Mouse (Mus musculus): ENCODE measurements around the gene Vps39.

Gene Vps39

DNA sequence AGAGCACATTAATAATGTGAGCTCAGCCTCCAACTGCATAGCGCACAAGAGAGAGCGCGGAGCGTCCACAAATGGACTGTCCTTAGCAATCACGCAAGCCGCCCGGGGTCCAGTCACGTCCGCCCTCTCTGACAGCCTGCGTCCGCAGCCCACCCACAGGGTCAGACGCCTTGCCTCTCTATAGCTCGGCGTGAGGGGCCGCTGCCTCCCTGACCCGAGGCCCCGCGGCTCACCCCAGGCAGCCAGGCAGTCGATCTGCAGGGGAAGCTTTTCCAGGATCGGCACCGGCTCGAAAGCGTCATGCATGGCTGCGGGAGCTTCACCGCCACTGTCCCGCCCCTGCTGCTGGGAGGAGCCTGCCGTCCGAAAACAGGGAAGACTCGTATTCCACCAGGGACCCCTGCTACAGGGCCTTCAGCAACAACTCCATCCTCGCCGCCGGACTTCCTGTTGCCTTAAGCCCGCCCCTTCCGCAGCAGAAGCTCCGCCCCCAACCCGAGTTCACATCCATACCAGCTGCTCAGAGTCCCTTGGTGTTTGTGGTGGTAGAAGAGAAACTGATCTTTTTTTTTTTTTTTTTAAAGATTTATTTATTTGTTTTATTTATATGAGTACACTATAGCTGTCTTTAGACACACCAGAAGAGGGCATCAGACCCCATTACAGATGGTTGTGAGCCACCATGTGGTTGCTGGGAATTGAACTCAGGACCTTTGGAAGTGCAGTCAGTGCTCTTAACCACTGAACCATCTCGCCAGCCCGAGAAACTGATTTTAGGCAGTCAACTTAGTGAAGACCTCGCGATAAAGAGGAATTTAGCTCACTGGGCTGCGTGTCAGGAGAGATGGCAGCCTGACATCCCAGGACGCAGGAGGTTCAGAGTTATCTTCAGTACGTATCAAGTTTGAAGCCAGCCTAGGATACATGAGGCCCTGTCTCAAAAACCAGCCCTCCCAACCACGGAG lies at the start of gene Vps39:
Gene Vps39, minus strand, starts transcription at position 456 of the 965 bp plus-strand sequence.
- DNase-seq = peak; percentile 88 to 91

DNA sequence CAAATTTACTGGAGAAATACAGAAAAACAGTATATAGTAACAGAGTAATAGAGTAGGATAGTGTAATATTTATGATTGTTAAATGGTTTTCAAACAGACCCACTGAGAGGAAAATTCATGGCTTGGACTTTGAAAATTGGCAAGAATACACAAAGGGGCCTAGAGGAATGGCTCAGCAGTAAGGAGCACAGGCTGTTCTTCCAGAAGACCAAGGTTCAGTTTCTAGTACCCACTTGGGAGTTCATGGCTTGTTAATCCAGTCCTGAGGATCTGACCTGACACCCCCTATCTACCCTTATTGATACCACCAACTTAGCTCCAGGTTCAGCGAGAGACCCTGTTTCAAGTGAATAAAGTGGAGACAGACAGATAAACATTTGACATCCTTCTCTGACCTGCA lies 45.0 kb upstream of the Vps39 start:
- DNase-seq = peak; percentile 23 to 51

DNA sequence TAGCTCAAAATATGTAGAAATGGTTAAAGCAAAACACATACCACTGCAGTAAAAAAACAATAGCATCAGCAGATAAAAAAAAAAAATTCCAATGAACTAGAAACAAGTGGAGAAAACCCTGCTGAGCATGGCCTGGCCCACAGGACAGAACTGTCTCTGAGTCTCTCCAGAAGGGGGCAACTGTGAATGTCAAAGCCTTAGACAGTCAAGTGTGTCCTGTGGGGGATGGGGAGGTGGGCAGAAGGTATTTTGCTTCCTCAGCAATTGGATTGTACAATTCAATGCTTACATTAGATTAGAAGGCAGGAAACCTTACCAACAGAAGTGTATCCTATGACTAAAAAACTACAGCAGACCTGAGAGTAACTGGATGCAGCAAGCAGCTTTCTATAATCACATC lies 39.5 kb upstream of the Vps39 start:
- DNase-seq = no peak

DNA sequence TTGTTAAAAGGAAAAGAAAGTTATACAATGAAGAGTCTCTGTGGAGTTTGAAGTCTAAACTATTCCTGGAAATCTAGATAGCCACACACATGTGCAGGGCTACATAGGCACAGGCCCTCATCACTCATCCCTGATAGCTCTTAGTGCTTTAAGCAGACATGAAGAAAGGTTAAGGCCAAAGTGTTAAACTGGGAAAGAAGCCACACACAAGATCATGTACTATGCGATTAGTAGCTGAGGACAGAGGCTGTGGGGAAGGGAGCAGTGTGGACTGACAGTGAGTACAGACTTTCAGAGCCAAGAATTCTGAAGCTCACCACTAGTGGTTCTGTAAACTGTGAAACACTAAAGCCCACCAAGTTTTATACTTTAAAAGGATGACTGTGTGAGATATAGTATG lies 38.0 kb upstream of the Vps39 start:
- no peak for DNase-seq

DNA sequence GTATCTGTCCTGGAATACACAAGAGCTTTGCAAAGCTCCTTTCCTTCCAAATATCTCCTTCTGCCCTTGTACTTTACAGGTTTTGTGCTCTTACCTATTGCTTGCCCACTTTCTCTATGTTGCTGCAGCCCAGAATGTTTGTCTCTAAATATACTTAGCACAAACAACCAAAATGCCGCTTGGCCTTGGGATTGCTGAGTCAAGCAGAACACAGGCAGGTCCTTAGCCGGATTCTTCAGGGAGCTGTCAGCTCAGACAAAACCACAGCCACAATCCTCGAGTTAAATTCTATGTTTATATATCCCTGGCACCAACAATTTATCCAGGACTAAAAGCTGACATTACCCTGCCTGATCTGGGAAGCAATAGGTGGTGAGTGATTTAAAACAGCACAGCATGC lies 36.4 kb upstream of the Vps39 start:
- no peak for DNase-seq

DNA sequence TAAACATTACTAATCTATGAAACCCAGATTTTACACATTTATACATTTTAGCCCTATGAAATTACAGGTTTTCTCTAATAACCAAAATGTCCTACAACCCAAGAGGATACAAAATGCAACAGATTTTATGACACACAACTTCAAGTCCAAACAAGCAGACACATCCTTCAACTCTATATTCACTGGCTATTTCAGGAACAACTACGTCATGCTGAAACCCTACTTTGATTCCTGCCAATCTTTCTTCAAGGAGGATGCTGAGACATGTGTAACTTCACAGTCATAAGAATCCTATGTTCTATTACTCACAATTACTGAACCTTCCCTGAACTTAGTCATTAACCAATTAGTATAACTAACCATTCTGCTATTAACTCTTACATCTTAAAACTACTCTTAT lies 34.4 kb upstream of the Vps39 start:
- DNase-seq = no peak

DNA sequence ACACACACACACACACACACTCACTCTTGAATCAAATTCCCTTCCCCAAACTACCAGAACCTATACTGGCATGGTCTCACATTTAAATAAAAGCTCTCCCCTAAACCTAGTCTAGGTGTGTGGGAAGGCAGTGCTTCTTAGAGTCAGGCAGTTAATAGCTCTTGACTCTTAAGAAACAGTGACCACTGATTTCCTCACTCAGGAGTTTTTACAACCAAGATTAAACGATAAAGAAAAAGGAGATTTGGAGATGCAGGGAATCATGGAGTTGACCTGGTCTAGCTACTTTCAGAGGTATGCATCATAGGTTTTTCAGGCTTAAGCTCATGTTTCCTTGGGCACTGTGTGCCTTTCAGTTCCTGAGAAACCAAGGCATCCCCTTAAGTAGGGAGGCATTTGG lies 33.3 kb upstream of the Vps39 start:
- no peak for DNase-seq

DNA sequence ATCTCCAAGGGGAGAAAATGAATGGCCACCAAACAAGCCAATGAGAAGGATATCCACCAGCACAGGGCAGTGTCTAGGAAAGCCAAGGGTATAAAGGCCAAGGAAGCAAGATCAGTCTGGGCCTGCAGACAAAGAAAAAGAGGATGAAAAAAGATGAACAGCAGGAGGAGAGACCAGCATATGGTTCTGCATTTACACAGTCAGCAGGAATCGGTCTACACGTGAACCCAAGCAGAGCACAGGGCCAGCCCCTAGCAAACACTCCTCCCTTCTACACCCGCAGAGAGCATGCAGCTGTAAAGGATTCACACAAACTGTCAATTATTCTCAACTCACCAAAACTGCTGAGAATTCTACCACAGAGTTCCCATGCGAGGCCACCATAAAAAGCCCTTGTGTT lies 20.9 kb upstream of the Vps39 start:
- DNase-seq = no peak

DNA sequence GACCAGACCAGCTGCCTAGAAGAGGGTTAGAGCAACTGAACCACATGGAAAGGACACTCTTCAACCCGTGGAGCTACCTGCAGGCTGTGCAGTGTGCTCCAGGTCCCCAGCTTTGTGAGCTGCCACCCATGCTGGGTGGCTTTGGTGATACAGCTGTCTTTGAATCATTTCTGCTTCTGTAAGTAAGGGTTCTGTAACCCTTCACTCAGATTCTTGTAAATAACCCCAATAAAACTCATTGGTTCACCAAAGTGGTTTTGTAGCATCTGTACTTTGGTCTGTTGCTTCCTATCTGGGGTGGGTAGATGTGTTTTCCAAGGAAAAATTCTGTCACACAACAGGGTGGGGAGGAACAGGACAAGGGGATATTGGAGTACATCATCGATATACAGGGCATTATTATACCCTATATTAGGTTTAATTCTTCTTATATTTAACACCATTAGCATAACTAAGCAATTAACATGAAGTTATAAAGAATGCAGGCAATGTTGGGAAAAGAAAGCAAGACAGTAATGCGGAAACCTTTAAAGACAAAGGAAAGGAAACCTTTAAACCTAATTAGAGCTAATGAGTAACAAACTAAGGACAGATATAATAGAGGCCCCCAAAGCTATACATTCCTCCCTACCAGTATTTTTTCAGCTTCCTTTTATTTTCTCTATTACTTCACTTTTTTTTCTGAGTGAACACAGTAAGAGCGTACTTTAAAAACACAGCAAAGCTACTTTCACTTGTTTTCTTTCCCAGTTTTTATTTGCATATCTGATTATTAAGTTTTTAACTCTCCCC lies 14.7 kb upstream of the Vps39 start:
- DNase-seq = no peak

DNA sequence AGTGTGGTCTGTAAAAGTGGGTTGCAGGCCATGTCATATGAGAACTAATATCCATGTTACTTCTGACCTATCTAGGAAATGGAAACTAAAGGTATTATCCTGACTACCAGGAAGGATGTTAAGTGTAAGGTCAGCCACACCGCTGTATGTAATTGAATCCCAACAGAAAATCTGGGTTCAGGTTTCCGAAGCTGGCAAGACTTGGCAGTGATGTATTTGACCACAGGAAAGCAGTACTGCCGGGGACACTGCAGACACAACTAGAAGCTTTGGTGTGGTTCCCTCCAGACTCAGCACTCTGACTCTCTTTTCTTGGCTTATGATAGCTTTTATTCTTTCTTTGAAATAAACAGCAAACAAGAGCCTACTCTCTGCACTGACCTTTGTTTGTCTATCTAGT lies 13.6 kb upstream of the Vps39 start:
- DNase-seq = no peak

DNA sequence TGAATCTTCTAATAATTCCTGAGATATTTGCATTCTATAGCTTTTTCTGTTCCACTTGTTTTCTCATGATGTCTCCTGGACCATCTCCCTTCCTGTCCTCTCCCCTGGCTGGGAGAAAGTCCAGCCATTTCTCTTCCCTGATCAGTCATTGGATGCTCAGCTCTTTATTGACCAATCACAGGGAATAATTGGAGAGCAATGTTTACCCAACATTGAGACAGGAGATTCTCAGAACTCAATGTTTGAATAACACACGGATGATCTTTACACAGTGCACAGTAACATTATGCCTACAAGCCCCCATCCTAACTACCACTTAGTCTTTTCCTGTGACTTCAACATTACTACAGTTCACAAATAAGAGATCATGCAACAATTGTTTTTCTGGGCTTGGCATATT lies 7.5 kb upstream of the Vps39 start:
- DNase-seq = no peak

DNA sequence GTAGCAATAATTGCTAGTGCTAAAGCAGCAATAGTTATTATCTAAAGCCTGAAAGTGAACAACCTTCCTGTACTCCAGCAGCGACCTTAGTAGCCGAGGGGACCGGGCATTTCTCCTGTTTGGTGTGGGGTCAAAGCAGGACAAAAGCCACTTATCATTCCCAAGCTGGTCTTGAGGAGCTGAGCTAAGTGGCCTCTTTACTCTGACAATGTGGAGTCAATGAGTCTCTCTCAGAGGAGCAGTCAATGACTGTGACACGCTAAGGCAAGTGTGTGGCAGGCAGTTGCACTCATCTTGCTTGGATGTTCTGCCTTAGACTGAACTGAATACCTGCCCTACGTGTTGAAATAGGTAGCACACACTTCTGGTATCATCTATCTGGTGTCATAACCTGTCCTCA lies 1.6 kb downstream of the Vps39 start:
- no peak for DNase-seq

DNA sequence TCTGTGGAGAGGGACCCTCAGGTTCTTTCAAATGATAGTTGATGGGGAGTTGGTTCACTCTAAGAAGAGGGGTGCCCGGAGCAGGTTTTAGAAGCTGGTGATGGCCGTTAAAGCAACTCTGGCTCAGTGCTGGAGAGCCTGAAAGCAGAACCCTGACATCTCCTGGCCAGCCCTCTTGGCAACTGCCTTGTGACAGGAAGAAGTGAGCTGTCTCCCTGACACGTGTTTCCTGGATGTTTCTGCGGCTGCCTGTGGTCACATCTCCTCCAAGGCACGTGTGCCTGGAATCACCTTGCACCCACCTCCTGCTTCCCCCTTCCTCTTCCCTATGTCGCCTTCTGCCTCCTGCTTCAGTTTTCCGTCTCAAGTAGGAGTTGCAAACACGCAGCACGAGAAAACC lies 4.8 kb downstream of the Vps39 start:
- peak; percentile 15 to 44 for DNase-seq

DNA sequence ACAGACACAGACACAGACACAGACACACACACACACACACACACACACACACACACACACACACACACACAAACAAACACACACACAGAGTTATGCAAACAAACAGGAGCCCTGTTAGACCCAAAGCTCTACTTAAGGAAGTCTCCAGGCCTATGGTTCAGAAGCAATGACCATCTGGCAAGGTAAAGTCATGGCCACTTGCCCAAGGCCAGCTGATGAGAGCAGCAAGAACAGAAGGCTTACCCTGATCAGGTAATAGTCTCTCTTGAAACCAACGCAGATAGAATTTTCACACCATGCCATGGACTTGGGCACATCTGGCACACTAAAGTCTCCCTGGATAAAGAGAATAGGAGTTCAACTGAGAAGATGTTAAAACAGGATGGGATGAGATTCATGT lies 11.2 kb downstream of the Vps39 start:
- no peak for DNase-seq

DNA sequence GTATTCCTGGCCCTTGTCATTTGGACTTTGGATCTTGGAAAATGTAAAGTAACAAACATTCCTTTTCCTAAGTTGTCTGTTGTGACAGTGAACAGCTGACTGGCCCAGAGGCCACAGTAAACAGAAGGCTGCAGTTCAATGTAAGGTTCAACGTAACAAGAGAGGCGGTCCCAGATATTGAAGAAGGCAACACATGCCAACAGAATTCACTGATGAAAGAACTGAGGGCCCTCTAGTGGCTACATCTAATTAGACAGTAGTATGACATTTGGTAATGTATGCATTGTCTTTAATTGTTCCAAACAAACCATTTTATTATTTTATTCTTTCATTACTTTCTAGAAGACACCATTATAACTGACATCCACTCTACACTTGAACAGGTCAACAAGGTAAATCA lies 15.1 kb downstream of the Vps39 start:
- no peak for DNase-seq

DNA sequence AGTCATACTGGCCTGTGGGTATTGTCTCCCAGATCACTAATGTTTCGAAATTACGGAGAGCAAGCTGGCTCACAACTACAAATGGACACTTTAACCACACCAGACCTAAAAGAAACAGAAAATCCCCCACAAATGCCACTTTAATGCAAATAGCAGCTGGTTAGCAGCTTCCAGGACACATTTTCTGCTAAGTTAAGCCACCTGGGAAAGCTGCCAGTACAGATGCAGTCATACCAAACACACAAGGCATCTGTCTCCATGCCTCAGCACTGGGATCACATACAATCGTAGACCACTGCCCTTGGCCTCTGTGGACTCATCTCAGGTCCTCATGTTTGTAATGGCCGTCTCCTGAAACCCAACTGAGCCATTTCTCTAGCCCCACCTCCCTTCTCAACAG lies 21.4 kb downstream of the Vps39 start:
- DNase-seq = no peak

DNA sequence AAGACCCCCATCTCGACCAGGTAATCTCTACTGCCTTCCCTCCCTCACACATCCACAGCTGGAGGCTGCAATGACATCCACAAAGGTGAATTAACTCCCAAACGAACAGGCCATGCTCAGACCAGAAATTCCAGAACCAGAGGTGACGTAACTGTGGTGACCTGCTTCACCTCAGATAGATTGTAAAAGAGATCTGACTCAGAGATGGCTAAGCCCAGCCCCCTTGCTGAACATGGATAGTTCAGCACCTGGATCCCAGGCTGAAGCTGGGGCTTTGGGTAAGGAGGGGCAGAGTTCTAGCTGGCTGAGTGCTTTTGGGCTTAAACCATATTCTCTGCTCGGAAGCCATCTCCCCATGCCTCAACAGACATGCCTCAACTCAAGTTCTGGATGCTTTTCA lies 37.9 kb downstream of the Vps39 start:
- no peak for DNase-seq

DNA sequence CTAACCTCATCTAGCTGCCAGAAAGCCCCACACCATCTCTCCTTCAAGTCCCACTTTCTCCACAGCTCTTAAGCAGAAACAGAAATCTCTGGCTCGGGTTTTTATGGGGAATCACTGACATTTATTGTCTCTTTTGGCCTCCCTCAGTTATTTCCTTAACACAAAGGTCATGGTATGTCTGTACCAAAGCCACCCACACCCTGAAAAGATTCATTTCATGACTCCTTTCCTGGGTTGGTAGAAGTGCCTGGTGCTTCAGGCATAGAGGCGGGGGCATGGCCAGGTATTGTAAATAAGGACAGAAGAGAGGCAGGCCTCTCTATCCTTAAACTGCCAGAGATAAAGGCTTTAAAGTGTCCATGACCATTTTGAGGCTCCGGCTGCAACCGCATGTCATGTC lies 38.5 kb downstream of the Vps39 start:
- no peak for DNase-seq

DNA sequence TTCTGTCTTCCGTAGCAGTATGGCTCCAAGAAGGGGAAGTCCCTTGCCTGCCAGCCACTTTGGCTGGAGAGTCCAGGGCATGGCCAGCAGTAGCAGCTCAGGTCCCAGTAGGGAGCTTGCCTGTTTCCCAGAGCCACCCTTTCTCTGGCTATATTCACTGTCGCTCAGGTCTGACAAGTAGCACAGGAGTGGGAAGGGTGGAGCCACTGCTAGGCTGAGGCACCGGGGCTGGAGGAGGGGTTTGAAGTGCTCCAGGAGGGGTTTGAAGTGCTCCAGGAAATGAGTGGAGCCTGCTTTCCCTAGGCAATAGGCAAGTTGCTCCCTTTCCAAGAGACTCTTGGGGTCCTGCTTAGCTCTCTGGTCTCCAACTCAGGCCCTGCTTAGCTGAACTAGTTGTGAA lies 39.0 kb downstream of the Vps39 start, which contains the start of gene Pla2g4f:
Gene Pla2g4f, minus strand, starts transcription at position 190 of the 400 bp plus-strand sequence.
- DNase-seq = no peak

DNA sequence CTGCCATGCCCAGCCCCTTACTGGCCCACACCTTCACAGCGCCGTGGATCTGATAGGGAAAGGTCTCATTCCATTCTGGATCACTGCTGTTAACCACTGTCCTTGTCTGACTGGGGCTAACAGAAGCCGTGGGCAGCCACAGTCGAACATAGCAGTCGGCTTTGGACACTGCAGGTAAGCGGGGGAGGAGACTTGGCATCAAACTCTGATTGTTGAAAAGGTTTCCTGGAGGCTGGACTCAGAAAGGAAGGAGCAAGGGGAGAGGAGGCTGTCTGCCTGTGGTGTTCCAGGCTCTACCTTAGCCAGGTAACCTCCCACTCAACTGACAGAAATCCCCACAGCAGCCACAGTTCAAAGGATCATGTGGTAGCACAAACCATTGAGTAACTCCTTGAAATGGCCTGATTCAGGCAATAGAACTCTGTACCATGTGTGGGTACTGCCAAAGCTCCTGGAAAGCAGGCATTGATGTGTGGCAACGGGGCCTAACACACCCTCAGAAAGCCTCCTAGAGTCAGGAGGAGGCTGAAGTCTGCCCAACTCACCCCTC lies 40.6 kb downstream of the Vps39 start:
- no peak for DNase-seq

DNA sequence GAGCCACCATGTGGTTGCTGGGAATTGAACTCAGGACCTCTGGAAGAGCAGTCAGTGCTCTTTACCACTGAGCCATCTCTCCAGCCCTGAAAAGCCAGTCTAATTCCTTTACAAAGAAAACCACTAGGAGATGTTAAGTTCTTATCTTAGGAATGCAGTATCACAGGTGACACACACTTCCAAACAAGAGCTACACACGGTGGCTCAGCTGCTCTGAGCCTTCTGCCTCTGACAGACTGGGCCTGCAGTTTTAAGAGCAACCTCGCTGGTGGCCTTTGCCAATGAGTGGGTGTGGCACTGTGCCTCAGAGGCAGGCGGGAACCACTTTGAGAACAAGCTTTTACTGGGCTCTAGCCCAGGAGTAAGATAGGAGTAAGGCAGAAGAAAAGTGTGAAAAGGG lies 48.8 kb downstream of the Vps39 start:
- no peak for DNase-seq

DNA sequence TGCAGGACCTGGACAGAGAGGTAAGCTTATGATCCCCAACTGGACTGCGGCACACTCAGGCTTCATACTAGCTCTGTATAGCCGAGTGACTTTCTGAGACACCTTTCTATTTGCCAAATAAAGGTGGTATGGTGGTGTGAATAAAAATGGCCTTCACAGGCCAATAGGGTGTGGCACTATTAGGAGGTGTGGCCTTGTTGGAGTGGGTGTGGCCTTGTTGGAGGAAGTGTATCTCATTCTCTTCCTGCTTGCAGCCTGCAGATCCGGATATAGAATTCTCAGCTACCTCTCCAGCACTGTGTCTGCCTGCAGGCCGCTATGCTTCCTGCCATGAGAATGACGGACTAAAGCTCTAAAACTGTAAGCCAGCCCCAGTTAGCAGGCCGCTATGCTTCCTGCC lies 51.9 kb downstream of the Vps39 start:
- no peak for DNase-seq

DNA sequence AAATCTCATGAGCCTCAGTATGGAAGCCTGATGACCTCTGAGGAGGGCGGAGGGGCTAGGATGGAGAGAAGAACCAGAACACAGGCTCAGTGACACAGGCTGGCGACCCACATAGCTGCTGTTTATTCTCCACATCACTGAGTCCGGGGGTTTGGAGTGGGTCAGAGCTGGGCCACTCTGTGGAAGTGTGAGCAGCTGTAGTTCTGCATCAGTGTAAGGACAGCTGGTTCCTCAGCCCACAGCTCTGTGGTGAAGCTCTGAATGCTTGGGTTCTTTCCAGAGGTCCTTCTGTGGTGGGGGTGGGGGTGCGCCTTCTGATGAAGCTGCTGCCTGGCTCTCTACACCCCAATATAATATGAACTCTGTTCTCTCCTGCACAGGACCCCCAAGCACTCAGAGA lies 53.1 kb downstream of the Vps39 start:
- DNase-seq = no peak

DNA sequence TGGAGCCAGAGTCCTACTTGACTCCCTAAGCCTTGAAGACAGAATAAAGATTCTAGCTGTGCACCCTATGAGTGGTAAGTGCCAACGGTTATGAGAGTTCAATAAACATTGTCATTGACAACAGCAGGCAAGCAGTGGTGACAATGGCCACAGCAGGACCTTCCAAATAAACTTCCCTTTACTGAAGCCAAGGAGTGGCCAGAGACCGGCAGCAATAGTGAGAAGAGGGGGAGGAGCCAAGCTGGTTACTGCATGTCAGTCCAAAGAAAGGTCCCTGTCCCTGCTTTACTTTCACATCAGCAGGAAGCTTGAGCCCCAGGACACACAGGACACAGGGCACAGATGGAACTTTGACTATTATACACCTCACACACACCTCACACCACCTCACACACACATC lies 56.8 kb downstream of the Vps39 start:
- DNase-seq = no peak

All from kidney, adult 8-10 months (tissue).